Mouse (Mus musculus): ENCODE measurements around the gene Trmt11.
"Not testable (repeated sequence)": the region's sequence is repeated elsewhere in the genome, so short reads cannot be mapped to it uniquely, and the experiment has no call there.

Trmt11 gene

DNA sequence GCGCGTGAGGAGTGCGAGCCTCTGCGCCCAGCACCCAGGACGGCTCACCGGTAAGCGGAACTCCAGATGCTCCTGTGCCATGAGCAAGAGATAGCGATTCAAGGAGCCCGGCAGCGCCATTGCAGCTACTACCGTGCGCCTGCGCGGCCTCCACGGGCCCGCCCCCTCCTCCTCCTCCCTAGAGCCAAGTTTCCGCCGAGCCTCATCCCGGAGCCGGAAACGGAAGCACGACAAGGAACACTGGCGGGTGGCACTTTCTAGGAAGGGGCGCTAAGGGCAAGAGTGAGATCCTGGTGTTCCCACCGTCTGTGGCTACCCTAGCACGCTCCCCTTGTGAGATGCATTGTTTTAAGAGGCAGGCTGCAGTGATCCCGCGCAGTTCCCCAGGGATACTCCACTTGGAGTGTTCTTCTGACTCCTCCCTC lies at the start of gene Trmt11:
Gene Trmt11, minus strand, starts transcription at position 208 of the 425 bp plus-strand sequence.
- DNase-seq (ENCODE audit: low spot score in 2 of 2): peak; percentile 50 to 66

DNA sequence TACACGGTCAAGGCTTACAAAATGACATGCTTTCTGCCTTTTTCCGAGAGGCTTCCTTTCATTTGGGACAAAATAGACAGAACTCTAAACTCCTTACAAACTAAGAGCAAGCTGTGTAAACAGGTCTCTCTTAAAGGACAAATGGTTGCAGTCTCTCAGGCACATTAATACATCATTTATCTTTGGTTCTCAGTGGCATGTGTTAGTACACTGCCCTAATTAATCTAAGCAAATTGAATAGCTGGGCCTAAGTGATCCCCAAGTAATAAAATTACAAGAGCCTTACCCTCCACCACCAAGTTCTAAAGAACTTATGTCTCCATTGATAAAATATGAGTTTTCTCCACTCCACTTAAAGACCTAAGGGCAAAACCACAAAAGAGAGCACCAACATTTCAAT lies 47.1 kb upstream of the Trmt11 start:
- no peak for DNase-seq (ENCODE audit: low spot score in 2 of 2)

DNA sequence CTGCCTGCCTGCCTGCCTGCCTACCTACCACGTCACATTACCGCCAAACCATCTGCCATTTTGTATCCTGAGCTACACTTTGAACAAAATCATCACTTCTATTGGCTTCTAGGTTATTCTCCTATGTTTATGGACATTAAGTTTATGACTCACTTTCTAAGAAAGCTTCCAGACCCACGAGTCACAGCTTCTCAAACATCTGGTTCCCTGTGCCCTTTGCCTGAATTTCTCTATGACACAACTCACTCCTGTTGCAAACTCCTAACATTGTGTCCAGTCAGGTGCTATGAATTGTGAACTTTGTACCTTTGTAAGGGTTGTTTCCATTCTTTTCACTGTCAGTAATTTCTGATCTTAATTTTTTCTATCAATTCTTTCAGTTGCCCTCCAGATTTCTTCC lies 37.7 kb upstream of the Trmt11 start:
- no peak for DNase-seq (ENCODE audit: low spot score in 2 of 2)

DNA sequence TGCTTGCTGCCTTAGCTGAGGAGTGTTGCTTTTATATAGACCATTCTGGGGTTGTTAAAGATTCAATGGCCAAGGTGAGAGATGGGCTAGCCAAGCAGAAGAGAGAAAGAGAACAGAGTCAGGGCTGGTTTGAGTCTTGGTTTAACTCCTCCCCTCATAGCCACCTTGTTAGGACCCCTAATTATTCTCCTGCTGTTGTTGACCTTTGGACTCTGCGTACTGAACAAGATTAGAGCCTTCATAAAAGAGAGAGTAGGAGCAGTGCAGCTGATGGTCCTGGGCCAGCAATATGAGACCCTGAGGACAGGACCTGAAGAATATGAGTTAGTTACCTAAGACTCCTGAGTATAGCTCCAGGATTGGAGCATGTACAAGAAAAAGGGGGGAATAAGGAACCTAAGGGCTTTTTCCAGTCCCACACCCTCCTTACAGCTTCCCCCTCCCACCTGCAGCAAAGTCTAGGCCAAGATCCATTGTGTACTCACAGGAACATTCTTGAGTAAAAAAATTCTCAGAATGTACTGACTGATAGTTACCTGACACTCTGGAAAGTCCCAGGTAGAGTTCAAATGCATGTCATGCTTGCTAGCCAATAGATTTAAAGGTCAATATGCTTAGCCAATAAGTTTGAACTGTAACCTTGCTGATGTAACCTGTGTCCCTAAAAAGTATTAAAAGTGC lies 36.1 kb upstream of the Trmt11 start:
- not testable (repeated sequence) for DNase-seq (ENCODE audit: low spot score in 2 of 2)

DNA sequence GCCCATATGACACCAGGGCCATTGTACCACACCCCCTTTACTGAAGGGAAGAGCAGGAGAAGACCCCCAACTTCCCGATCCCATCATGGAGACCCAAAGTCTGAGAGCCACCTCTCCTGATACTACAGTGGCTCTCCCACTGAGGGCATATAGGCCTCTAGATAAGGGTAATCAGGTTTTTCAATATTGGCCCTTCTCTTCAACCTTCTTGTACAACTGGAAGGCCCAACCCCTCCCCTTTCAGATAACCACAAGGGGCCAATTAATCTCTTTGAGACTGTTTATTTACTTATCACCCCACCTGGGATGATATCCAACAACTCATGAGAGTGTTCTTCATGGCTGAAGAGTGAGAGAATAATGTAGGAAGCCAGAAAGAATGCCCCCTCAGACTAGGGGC lies 32.2 kb upstream of the Trmt11 start:
- no peak for DNase-seq (ENCODE audit: low spot score in 2 of 2)

DNA sequence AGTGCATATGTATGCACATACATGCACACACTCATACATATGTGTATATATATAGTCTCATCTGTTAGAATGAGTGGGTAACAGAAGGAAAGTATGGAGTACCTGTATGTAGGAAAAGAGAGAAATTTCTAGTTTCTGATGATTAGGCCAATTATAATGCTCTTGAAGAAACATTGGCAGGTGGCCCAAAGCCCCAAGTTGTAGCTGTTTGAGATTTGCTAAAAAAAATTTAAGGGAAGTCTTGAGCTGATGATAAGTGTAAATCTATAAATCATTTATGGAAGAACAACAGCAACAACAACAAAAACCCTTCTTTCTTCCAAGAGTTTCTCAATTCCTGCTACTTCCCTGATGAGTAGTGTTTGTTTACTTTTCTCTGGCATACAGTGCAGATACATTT lies 29.4 kb upstream of the Trmt11 start:
- DNase-seq (ENCODE audit: low spot score in 2 of 2): no peak

DNA sequence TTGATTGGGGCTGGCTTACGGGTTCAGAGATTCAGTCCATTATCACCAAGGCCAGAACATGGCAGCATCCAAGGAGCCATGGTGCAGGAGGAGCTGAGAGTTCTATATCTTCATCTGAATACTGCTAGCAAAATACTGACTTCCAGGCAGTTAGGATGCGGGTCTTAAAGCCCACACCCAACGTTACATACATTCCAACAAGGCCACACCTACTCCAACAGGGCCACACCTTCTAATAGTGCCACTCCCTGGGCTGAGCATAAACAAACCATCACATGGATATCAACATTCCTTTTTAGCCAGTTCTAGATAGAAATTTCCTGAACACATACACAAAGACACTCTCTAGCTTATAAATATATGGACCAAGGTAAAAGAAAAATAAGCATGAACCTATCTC lies 29.0 kb upstream of the Trmt11 start, which contains the start of gene Hint3:
Gene Hint3, minus strand, starts transcription at position 120 of the 400 bp plus-strand sequence.
- no peak for DNase-seq (ENCODE audit: low spot score in 2 of 2)

DNA sequence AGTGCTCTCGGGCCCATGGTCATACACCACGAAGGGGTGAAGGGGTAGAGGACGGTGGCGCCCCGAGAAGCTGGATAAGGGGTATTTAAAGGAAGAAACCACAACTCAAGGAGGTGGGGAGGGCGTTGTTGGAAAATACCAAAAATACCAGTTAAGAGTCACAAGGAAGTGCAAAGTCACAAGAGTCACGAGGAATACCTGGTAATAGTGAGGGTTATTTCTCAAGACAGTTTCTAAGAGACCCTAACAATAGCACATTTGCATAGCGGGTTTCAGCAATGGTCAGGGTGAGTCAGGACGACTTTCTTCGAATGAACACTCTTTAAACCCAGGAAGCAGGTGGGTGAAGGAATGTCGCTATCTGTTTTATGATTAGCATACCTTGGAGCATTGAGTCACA lies 27.9 kb upstream of the Trmt11 start:
- not testable (repeated sequence) for DNase-seq (ENCODE audit: low spot score in 2 of 2)

DNA sequence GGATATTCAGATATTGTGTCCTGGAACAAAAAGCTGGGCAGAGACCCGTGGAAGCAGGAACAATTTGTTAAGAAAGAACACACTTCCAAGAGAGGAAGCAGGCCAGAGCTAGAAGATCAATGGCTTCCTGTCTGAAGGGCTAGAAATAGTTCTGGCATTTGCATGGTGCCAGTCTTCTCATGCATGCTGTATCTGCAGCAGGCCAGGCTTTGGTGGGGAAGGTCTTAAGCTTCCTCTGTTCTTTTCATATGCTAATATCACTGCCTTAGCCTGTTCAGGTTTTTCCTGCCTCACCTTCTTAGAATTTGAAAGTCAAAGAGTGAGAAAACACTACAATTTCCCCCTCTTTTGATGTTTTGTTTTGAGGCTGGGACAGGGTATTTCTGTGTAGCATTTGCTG lies 27.0 kb upstream of the Trmt11 start:
- no peak for DNase-seq (ENCODE audit: low spot score in 2 of 2)

DNA sequence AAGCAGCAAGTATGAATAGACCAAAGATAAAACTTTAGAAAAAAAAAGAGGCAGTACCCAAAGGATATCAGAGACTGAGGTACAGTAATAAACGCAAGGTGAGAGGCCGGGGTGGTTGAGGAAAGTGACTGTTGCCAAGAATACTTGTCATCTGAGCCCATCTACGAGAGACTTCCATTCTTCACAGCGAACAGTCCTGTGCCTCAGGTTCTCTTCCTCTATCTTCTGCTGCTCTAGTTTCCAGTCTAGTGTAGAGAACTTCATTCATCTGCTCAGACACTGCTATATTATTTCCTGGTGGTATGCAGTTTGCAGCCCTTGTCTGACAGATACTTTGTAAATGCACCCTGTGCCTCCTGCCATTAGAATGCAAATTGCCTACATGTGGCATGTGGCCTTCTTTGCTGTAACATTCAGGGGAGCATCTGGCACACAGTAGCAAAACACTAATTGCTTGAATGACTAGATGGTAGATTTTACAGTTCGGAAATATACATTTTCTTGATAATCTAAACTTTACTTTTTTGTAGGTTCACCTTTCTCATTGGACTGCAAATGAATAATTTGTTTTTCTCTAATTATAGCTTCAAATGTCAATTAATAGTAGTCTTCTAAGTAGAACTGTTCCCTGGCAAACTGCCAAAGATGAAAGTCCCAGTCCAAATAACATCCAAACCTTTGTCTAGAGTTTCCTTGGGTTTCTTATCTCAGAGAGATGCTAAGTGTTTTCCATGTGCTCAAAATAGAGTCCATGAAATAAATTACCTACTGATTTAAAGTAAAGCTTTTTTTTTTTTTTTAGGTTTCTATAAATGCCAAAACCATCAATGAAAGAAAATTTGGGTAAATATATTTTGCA lies 23.8 kb upstream of the Trmt11 start:
- no peak for DNase-seq (ENCODE audit: low spot score in 2 of 2)

DNA sequence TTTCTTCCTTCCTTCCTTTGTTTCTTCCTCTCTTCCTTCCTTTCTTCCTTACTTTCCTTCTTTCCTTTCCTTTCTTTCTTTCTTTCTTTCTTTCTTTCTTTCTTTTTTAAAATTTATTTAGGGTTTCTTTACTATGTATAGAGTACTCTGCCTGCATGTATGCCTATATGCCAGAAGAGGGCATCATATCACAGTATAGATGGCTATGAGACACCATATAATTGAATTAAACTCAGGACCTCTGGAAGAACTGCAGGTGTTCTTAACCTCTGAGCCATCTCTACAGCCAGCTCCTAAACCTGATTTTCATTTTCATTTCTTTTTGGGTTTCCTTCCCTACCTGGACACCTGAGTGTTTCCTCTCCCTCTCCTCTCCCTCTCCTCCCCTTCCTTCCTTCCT lies 22.4 kb upstream of the Trmt11 start:
- no peak for DNase-seq (ENCODE audit: low spot score in 2 of 2)

DNA sequence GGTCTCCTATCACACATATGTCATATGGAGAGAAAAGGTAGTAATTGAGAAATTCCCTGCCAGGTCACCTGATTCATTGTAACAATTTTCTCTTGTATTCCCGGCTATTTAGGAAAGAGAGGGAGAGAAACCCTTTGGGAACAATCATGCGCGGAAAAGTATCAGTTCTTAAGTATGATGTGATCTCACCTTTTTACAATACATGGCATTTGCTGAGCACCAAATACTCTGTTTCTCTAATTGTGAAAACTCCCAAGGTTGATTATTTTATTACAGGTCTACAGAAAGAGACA lies 18.3 kb upstream of the Trmt11 start:
- no peak for DNase-seq (ENCODE audit: low spot score in 2 of 2)

DNA sequence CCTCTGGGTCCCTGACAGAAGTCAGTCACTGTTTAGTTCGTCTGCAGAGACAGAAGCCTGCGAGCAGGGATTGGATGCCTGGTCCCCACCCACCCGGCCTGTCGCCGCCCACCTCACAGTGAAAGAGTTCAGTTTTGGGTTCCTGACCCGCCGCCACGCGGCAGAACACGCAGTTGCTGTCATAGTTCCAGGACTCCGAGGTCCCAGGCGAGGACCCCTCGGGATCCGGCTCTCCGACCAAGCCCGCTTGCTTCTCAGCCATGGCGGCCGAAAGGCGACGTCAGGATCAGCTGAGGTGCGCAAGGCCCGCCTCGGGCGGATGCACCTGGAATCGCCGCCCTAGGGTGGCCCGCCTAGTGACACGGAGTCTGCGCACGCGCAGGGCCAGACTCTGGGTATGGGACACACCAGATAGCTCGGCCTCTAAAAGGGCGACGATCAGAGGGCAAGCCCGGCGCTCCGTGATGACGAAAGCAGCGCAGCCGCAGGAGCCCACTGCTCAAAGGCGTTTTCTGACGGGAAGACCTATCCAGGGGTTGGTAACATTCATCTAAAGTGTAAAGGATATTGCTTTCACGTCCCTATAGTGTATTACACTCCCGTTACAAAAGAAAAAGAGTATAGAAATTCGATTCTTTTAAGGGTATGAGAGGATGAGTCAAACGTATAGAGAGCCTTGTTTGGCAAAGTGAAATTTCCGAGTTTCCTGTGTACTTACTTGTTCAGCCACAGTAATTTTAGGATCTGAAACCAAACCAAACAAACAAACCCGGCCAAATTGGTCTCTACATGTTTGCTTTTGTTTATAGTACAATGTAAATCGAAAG lies 17.8 kb upstream of the Trmt11 start:
- peak; percentile 97 to 99 for DNase-seq (ENCODE audit: low spot score in 2 of 2)

DNA sequence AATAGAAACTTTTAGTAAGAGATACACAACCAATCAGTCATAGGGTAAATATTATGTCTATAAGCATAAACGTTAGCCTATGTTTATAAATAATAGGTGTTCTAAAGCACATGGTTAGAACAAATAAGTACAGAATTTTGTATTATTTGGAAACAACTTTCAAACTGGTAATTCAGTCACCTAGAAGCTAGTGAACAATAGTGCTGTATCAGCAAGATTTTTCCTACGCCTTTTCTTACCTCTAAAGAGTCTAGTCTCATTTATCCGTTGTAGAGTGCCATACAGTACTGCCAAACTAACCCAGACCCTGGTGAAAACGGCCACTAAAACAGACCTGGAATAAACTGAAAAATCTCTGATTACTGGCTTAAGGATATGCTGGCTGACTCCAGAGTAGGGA lies 12.5 kb upstream of the Trmt11 start:
- no peak for DNase-seq (ENCODE audit: low spot score in 2 of 2)

DNA sequence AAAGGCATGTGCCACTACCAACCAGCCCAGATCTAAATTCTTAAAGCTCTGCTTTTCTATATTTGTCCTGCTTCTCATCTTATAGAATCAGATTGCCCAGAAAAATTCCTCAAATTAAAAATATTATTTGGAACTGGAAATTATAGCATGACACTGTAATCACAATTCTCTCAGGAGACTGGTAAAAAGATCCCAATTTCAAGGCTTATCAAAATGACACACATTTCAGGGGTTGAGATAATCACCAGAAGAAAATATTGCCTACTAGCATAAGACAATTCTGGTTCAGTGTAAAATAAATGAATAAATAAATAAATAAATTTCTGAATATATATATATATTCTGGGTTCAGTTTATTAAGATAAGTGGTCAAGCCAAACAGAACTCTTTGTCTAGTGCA lies 9.1 kb upstream of the Trmt11 start:
- DNase-seq (ENCODE audit: low spot score in 2 of 2): no peak

DNA sequence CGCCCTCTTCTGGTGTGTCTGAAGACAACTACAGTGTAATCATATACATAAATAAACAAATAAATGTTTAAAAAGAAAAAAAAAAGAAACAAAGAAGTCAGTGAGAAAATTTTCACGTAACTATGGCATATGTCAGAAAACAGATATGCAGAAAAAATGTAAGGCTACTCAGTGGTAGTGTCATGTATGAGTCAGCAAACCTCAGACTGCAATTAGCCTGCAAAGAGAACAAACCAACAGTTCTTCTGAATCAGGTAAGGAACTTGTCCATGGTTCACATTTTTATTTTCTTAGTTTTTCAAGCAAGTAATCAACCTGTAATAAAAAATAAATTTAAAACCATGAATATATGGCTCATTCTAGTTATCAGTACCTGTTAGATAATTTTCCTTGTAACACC lies 7.6 kb upstream of the Trmt11 start:
- no peak for DNase-seq (ENCODE audit: low spot score in 2 of 2)

DNA sequence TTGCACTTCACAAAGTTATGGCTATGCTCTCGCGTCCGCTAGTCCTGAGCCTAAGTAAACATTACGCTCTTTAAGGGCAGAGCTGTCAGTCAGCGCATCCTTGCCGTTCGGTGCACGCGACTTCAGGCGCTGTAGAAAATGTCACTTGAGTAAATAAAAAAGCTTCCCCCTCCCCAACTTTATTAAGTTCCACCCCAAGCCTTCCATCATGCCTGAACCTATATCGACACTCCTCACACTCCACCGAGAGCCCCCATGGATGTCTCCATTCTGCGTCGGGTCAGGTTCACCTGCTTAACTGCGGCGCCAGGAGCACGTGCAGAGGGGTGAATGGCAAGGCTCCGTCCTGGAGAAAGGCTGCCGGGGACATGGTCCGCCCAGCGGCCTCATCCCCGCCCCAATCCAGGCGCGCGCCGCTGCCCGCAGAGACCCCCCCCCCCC lies 435 bp downstream of the Trmt11 start:
- DNase-seq (ENCODE audit: low spot score in 2 of 2): peak in 1 of 2 experiments; percentile 9

DNA sequence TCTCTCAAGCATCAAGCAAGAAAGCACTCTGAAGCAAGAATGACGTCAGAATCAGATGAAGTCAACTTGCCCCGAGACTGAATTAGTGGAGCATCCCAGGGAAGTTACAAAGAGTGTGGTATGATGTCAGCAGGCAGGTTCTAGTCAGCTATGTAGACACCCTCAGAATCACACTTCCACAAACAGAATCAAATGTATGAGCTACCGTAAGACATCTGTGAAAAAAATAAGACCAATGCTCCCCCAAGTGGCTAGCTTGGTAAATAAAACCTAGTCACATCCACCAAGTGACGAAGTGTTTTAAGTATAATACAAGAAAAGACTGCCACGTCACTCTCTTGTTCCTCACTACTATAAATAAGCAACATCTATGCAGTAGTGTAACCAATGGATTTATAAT lies 13.5 kb downstream of the Trmt11 start:
- no peak for DNase-seq (ENCODE audit: low spot score in 2 of 2)

DNA sequence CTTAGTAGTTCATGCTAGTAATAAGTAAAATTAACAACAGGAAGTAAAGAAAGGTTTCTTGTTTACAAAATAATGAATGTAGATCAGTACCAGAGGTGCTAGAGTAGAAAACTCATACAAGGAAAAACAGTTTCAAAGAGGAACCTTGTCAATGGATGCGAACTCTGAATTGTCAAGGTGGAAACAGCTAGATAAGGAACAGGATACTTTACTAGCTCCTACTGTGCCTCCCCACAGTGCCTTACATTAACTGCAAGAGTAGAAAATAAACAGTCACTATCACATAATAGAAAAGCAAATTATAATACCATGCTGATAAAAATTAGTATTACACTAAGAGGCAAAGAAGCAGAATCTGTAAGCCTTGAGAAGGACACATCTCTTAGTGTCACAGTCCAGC lies 14.9 kb downstream of the Trmt11 start:
- DNase-seq (ENCODE audit: low spot score in 2 of 2): no peak

DNA sequence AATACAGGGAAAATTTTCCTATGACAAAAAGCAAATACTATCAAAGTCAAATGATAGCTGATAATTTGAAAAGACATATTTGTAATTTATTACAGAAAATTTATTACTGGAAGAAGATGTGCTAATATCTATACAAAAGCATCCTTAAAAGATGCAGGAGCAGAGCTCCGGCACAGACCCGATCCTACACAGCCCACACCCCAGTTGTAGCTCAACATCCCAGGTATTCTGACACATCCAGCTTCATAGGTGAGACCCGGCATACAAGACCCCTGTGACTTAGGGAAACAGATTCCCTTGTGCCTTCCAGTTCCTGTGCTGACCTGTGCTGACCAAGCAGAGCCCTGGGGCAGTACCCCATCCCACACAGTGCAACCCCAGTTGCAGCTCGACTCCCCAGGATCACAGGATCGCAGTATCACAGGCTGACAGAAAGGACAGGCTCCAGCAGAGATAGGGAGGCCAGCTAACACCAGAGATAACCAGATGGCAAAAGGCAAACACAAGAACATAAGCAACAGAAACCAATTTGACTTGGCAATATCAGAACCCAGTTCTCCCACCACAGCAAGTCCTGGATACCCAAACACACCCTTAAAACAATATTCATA lies 22.8 kb downstream of the Trmt11 start:
- DNase-seq (ENCODE audit: low spot score in 2 of 2): no peak

DNA sequence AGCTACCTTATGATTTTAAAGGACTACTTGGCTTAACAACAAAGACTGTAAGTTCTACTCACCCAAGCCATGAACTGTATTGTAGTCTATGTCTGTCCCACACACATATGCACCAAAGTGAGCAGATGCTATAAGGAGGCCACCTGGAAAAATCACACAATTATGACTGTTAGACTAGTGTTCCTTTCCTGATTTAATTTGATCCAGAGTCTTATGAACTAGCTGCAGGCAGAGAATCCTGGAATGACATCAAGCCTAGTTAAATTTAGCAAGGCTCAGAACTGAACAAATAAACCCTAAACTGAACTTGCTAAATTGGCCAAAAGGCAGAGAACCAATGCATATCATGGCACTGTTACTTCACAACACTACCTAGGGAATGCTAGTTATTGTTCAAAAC lies 34.2 kb downstream of the Trmt11 start:
- DNase-seq (ENCODE audit: low spot score in 2 of 2): no peak

DNA sequence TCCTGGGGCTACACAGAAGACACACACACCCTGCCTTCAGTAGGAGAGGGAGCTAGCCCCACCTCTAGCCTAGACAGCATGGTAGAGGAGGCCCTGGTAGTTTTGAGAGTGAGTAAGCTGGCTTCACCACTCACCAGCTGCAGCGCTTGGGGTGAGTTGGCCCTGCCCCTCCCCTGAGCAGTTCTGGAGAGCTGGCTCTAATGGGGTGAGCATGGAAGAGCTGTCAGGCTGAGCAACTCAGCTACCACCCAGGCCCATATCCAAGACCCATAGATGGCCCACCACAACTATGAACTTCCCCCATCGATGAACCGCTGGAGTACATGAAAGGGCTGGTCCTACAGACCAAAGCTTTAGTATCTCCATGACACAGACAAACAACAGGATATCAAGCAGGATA lies 35.9 kb downstream of the Trmt11 start:
- DNase-seq (ENCODE audit: low spot score in 2 of 2): no peak

All from natural killer cell, adult 2 months (primary cell).